Mouse (Mus musculus): ENCODE results near the gene Nhlrc4.

Gene Nhlrc4

GRCm38 (mm10) chr17:25957586-25958051 is 12.9 kb upstream of the Nhlrc4 start:
- DNase-seq: no peak

GRCm38 (mm10) chr17:25956631-25957030 is 11.9 kb upstream of the Nhlrc4 start:
- no peak for DNase-seq

GRCm38 (mm10) chr17:25956201-25956600 is 11.4 kb upstream of the Nhlrc4 start:
- no peak for DNase-seq

- no peak for DNase-seq
These were observed 11.0 kb upstream of the Nhlrc4 start for GRCm38 (mm10) chr17:25955736-25956135.

- no peak for DNase-seq
These were observed 9.9 kb upstream of the Nhlrc4 start for GRCm38 (mm10) chr17:25954671-25955070.

- DNase-seq: no peak
These were observed 8.4 kb upstream of the Nhlrc4 start for GRCm38 (mm10) chr17:25953161-25953560.

- DNase-seq: peak in 1 of 2 experiments; percentile 68
These were observed 7.3 kb upstream of the Nhlrc4 start, which contains the start of gene A930017K11Rik for GRCm38 (mm10) chr17:25951803-25952623. Gene A930017K11Rik (minus strand): TSS chr17:25952565.

- peak; percentile 38 to 39 for DNase-seq
These were observed 6.6 kb upstream of the Nhlrc4 start for GRCm38 (mm10) chr17:25951225-25951802.

GRCm38 (mm10) chr17:25950706-25951105 is 5.9 kb upstream of the Nhlrc4 start:
- no peak for DNase-seq

- peak in 1 of 2 experiments; percentile 36 for DNase-seq
These were observed 5.2 kb upstream of the Nhlrc4 start for GRCm38 (mm10) chr17:25949981-25950380.

- DNase-seq: no peak
These were observed 3.3 kb upstream of the Nhlrc4 start for GRCm38 (mm10) chr17:25948051-25948450.

GRCm38 (mm10) chr17:25947576-25947975 is 2.8 kb upstream of the Nhlrc4 start:
- no peak for DNase-seq

- DNase-seq: no peak
These were observed 2.1 kb upstream of the Nhlrc4 start for GRCm38 (mm10) chr17:25946891-25947290.

GRCm38 (mm10) chr17:25946349-25946748 is 1.6 kb upstream of the Nhlrc4 start:
- DNase-seq: no peak

GRCm38 (mm10) chr17:25945517-25946155 is 875 bp upstream of the Nhlrc4 start:
- DNase-seq: peak; percentile 52 to 89

GRCm38 (mm10) chr17:25943769-25944168 is 992 bp downstream of the Nhlrc4 start:
- no peak for DNase-seq

- no peak for DNase-seq
These were observed 1.5 kb downstream of the Nhlrc4 start for GRCm38 (mm10) chr17:25943221-25943620.

GRCm38 (mm10) chr17:25942597-25943151 is 2.1 kb downstream of the Nhlrc4 start:
- no peak for DNase-seq

- peak; percentile 82 to 89 for DNase-seq
These were observed 3.1 kb downstream of the Nhlrc4 start for GRCm38 (mm10) chr17:25941511-25942241.

- DNase-seq: no peak
These were observed 10.2 kb downstream of the Nhlrc4 start for GRCm38 (mm10) chr17:25934526-25934925.

- DNase-seq: no peak
These were observed 19.4 kb downstream of the Nhlrc4 start for GRCm38 (mm10) chr17:25925348-25925747.

- peak; percentile 62 to 75 for DNase-seq
These were observed 22.6 kb downstream of the Nhlrc4 start for GRCm38 (mm10) chr17:25922120-25922519.

Data from kidney, postnatal 25 days (tissue).